Mouse (Mus musculus) spleen, adult 18-20 months (tissue): ENCODE results near the gene Rxra.

Experiments
- DNase-seq, 2 experiments: peaks; one replicate each; pipeline ENCODE4 v3.0.0; 2022; ENCODE audit warnings: mixed read lengths in 2 of 2

Rxra gene

GRCm38 (mm10) chr2:27676106-27676477, at the start of gene Rxra:
TSS of gene Rxra (plus strand) at chr2:27676440.
- no peak for DNase-seq

GRCm38 (mm10) chr2:27626604-27627003, 49.6 kb upstream of the Rxra start:
- DNase-seq = no peak

GRCm38 (mm10) chr2:27630601-27631285, 45.5 kb upstream of the Rxra start:
- no peak for DNase-seq

GRCm38 (mm10) chr2:27633471-27633870, 42.8 kb upstream of the Rxra start:
- DNase-seq = no peak

- DNase-seq = no peak
These were observed 42.2 kb upstream of the Rxra start for GRCm38 (mm10) chr2:27634018-27634417.

GRCm38 (mm10) chr2:27635147-27635738, 41.0 kb upstream of the Rxra start:
- no peak for DNase-seq

GRCm38 (mm10) chr2:27636796-27637195, 39.4 kb upstream of the Rxra start:
- no peak for DNase-seq

- no peak for DNase-seq
These were observed 38.9 kb upstream of the Rxra start for GRCm38 (mm10) chr2:27637281-27637896.

- DNase-seq = no peak
These were observed 36.5 kb upstream of the Rxra start for GRCm38 (mm10) chr2:27639631-27640334.

- no peak for DNase-seq
These were observed 35.2 kb upstream of the Rxra start for GRCm38 (mm10) chr2:27640900-27641479.

GRCm38 (mm10) chr2:27644547-27645120, 31.6 kb upstream of the Rxra start:
- DNase-seq = no peak

- DNase-seq = no peak
These were observed 30.8 kb upstream of the Rxra start for GRCm38 (mm10) chr2:27645471-27645870.

- no peak for DNase-seq
These were observed 26.2 kb upstream of the Rxra start for GRCm38 (mm10) chr2:27649862-27650661.

GRCm38 (mm10) chr2:27650991-27651390, 25.2 kb upstream of the Rxra start:
- DNase-seq = no peak

GRCm38 (mm10) chr2:27653496-27654030, 22.7 kb upstream of the Rxra start:
- DNase-seq = no peak

- DNase-seq = no peak
These were observed 21.7 kb upstream of the Rxra start for GRCm38 (mm10) chr2:27654321-27655232.

GRCm38 (mm10) chr2:27656576-27656975, 19.7 kb upstream of the Rxra start:
- DNase-seq = no peak

GRCm38 (mm10) chr2:27665284-27665683, 11.0 kb upstream of the Rxra start:
- DNase-seq = no peak

- no peak for DNase-seq
These were observed 9.5 kb upstream of the Rxra start for GRCm38 (mm10) chr2:27666719-27667118.

- no peak for DNase-seq
These were observed 8.6 kb upstream of the Rxra start for GRCm38 (mm10) chr2:27667677-27668076.

GRCm38 (mm10) chr2:27670746-27671145, 5.5 kb upstream of the Rxra start:
- no peak for DNase-seq
